Mouse (Mus musculus): ENCODE results near the gene Ntf3.

DNA sequence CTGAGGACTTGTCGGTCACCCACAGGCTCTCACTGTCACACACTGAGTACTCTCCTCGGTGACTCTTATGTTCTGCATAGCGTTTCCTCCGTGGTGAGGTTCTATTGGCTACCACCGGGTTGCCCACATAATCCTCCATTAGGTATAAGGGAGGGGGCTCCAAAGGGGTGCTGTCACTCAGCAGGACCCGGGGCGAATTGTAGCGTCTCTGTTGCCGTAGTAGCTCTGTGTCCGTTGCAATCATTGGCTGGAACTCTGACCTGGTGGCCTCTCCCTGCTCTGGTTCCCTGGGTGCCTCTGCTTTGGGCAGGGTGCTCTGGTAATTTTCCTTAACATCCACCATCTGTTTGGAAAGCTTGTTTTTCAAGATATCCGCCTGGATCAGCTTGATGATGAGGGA, 64.7 kb downstream of the Ntf3 start:
- TF ChIP-seq POLR2A (IDR thresholded peaks at IDR 0.05; ENCODE audit: borderline replicate concordance, extremely low read depth, low read depth, low read length) = no peak
- TF ChIP-seq CTCF (IDR thresholded peaks at IDR 0.05; ENCODE audit: insufficient read depth, low read length) = no peak

All from lung, adult 2 months (tissue).